Mouse (Mus musculus): Measurements from ENCODE around the gene Ptbp2. TPM values are rescaled to one million over a fixed set of nuclear protein-coding genes. Genes with fewer than 3 reads are reported as not detected.

Ptbp2 gene
- 83.2 and 95.6 TPM in 2 replicates for polyA plus RNA-seq (2012; rRNA removed)

GRCm38 (mm10) chr3:119784366-119784765 lies at the start of gene Ptbp2:
Ptbp2 (minus strand) TSS chr3:119784466.
- no peak for TF ChIP-seq CTCF (IDR thresholded peaks at IDR 0.05; ENCODE audit: control insufficient read depth, insufficient read depth, insufficient replicate concordance, low read depth, low read length)
- TF ChIP-seq POLR2A (IDR thresholded peaks at IDR 0.05; ENCODE audit: control insufficient read depth, low read depth, low read length) = no peak
- Histone ChIP-seq H3K36me3 (ENCODE audit: control insufficient read depth, insufficient read depth, low read length) (no peaks in the 10 kb centered on the region), H3K27ac (ENCODE audit: control insufficient read depth, insufficient read depth, low read depth, low read length) (peak within 1 kb of the TSS; percentile 74), H3K4me1 (ENCODE audit: control insufficient read depth, insufficient read depth, low read length) (peaks cover 7% of the 10 kb centered on the region), H3K4me3 (ENCODE audit: control insufficient read depth, low read depth, low read length) (peak within 1 kb of the TSS; percentile 87), H3K27me3 (ENCODE audit: control insufficient read depth, insufficient read depth, low read length) (no peaks in the 10 kb centered on the region)

GRCm38 (mm10) chr3:119814678-119815077 lies 30.4 kb upstream of the Ptbp2 start:
- Histone ChIP-seq H3K4me1 (ENCODE audit: control insufficient read depth, insufficient read depth, low read length) (no peaks in the 10 kb centered on the region), H3K27me3 (ENCODE audit: control insufficient read depth, insufficient read depth, low read length) (no peaks in the 10 kb centered on the region), H3K36me3 (ENCODE audit: control insufficient read depth, insufficient read depth, low read length) (no peaks in the 10 kb centered on the region), H3K4me3 (ENCODE audit: control insufficient read depth, low read depth, low read length) (no peak overlapping the region), H3K27ac (ENCODE audit: control insufficient read depth, insufficient read depth, low read depth, low read length) (no peak overlapping the region)
- TF ChIP-seq POLR2A (IDR thresholded peaks at IDR 0.05; ENCODE audit: control insufficient read depth, low read depth, low read length) (no peak), CTCF (IDR thresholded peaks at IDR 0.05; ENCODE audit: control insufficient read depth, insufficient read depth, insufficient replicate concordance, low read depth, low read length) (no peak)

- Histone ChIP-seq H3K27me3 (ENCODE audit: control insufficient read depth, insufficient read depth, low read length) (no peaks in the 10 kb centered on the region), H3K4me1 (ENCODE audit: control insufficient read depth, insufficient read depth, low read length) (no peaks in the 10 kb centered on the region), H3K27ac (ENCODE audit: control insufficient read depth, insufficient read depth, low read depth, low read length) (no peak overlapping the region), H3K36me3 (ENCODE audit: control insufficient read depth, insufficient read depth, low read length) (no peaks in the 10 kb centered on the region), H3K4me3 (ENCODE audit: control insufficient read depth, low read depth, low read length) (no peak overlapping the region)
- TF ChIP-seq POLR2A (IDR thresholded peaks at IDR 0.05; ENCODE audit: control insufficient read depth, low read depth, low read length) (no peak), CTCF (IDR thresholded peaks at IDR 0.05; ENCODE audit: control insufficient read depth, insufficient read depth, insufficient replicate concordance, low read depth, low read length) (no peak)
Observed at GRCm38 (mm10) chr3:119806123-119806522, 21.9 kb upstream of the Ptbp2 start.

DNA sequence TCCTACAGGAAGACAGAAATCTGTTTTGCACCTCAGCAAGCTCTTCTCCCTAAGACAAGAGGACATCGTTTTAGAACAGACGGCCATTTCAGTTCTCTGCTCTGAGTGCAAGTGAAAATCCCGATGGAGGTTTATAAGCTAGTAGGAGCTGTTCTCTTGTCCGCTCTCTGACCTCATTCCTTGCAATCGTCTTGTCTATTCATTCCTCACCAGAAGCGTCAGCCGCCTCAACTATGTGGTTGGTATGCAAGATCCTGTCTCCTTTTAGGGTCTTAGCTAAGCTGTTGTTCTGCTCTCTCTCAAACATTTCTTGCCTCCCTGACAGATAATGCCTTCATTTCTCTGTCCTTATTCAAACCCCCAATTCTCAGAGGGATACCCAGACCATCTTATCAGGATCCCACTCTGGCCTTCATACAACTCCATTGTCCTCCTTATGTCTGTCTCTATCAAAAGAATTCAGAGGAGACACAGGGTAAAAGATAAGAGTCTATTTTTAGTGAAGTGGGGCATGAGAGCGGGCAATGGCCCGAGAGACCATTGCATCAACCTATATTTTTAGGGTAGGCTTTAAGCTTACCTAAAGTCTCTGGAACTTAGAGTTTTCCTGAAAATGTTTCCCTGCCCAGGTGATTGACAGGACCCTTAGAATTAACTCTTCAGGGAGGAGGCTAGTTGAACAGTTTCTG lies 10.6 kb upstream of the Ptbp2 start:
- no peaks in the 10 kb centered on the region for H3K36me3 ChIP-seq (ENCODE audit: control insufficient read depth, insufficient read depth, low read length)
- no peak for TF ChIP-seq POLR2A (IDR thresholded peaks at IDR 0.05; ENCODE audit: control insufficient read depth, low read depth, low read length)
- no peak for TF ChIP-seq CTCF (IDR thresholded peaks at IDR 0.05; ENCODE audit: control insufficient read depth, insufficient read depth, insufficient replicate concordance, low read depth, low read length)
- no peaks in the 10 kb centered on the region for H3K27me3 ChIP-seq (ENCODE audit: control insufficient read depth, insufficient read depth, low read length)
- no peak overlapping the region for H3K4me3 ChIP-seq (ENCODE audit: control insufficient read depth, low read depth, low read length)
- no peak overlapping the region for H3K27ac ChIP-seq (ENCODE audit: control insufficient read depth, insufficient read depth, low read depth, low read length)
- no peaks in the 10 kb centered on the region for H3K4me1 ChIP-seq (ENCODE audit: control insufficient read depth, insufficient read depth, low read length)

DNA sequence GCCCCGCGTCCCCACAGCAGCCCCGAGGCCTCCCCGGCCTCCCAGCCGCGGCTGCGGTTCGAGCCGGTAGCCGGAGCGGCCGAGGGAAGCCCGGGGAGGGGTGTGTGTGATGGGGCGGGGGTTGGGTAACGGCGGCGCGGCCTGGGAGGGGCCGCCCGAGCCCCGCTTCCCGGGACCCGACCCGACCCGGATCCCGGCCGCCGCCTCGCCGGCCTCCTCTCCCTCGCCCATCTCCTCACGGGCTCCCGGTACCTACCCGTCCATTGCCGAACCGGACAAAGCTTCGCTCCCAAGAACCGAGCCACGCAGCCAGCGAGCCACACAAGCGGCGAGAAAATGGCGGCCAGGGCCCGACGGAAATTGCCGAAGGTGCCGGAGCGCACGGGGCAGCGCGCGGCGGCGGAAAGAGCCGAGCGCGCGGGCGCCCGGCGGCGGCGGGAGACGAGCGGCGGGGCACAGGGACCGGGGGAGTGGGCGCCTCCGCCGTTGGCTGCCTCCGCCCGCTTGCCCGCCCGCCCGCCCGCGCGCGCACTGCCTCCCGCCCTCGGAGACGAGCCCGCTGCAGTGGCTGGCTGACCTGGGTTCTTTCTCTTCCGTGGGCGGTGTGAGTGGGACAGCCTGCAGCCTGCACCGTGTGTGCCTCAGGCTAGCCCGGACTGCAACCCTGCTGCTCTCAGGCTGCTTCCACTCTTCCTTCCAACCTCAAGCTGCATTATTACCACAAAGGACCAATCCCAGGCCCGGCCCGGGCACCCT lies 1.1 kb downstream of the Ptbp2 start:
- Histone ChIP-seq H3K27me3 (ENCODE audit: control insufficient read depth, insufficient read depth, low read length) (no peaks in the 10 kb centered on the region), H3K4me3 (ENCODE audit: control insufficient read depth, low read depth, low read length) (peak overlapping the region; percentile 98), H3K36me3 (ENCODE audit: control insufficient read depth, insufficient read depth, low read length) (no peaks in the 10 kb centered on the region), H3K27ac (ENCODE audit: control insufficient read depth, insufficient read depth, low read depth, low read length) (peak overlapping the region; percentile 99), H3K4me1 (ENCODE audit: control insufficient read depth, insufficient read depth, low read length) (peaks cover 7% of the 10 kb centered on the region)
- no peak for TF ChIP-seq CTCF (IDR thresholded peaks at IDR 0.05; ENCODE audit: control insufficient read depth, insufficient read depth, insufficient replicate concordance, low read depth, low read length)
- TF ChIP-seq POLR2A (IDR thresholded peaks at IDR 0.05; ENCODE audit: control insufficient read depth, low read depth, low read length) = peak; percentile 89

DNA sequence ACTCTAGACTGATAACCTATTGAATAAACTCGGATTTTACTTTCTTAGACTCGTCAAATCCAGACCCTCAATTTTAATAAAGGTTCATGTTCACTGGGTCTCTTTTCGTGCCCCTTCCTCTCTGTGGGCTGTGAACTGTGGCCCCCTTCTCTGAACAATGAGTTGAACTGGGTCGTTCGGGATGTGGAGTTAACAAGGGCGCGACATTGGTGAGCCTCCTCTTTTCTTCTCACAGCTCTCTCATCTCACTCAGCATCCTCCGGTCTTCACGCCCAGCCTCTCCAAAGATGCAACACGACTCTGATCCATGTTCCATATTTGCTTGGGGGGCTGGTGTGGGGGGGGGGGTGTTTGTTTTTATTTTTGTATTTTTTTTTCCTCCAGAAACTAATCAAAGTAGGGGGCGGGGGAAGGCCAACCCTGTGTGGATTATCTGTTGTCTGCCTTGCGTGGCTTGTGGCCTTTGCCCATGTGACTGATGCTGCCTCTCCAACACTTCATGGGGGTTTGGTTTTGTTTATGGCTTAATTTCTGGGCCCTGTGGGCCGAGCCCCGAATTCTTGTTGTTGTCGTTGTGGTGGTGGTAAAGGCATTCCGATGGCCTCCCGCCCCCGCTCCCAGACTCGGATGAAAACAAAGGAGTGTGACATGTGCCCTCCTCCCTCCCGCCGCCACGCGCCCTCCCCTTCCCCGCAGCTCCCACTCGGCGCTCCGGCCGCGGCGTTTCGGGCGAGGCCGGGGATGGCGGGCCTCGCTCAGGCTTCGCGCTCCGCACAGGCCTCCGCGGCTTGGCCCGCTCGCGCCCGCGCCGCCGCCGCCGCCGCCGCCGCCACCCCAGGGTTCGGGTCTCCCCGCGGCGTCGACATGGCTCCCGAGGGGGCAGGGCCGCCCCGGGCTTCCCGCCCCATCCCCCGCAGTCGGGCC lies 2.0 kb downstream of the Ptbp2 start:
- H3K27me3 ChIP-seq (ENCODE audit: control insufficient read depth, insufficient read depth, low read length) = no peaks in the 10 kb centered on the region
- H3K27ac ChIP-seq (ENCODE audit: control insufficient read depth, insufficient read depth, low read depth, low read length) = peak overlapping the region; percentile 82
- H3K36me3 ChIP-seq (ENCODE audit: control insufficient read depth, insufficient read depth, low read length) = no peaks in the 10 kb centered on the region
- TF ChIP-seq CTCF (IDR thresholded peaks at IDR 0.05; ENCODE audit: control insufficient read depth, insufficient read depth, insufficient replicate concordance, low read depth, low read length) = no peak
- TF ChIP-seq POLR2A (IDR thresholded peaks at IDR 0.05; ENCODE audit: control insufficient read depth, low read depth, low read length) = no peak; the same call in 1 of the 2 replicates
- H3K4me1 ChIP-seq (ENCODE audit: control insufficient read depth, insufficient read depth, low read length) = peaks cover 7% of the 10 kb centered on the region
- peak overlapping the region; percentile 98 for H3K4me3 ChIP-seq (ENCODE audit: control insufficient read depth, low read depth, low read length)

Data from testis, adult 2 months (tissue).